Mouse (Mus musculus) forebrain, postnatal 0 days (tissue): ENCODE data around the gene Prrt3. TPM values are rescaled to one million over a fixed set of nuclear protein-coding genes. Genes with fewer than 3 reads are reported as not detected.

Experiments used
- ATAC-seq: fragments of 200-750 bp; cut with Nextera tagmentation; 2 replicates; pipeline ENCODE4 v1.8.0; 2017; ENCODE audit warnings: mild to moderate bottlenecking, moderate library complexity
- DNase-seq: peaks from one replicate; pipeline ENCODE4 v3.0.0-alpha.2; 2015
- H3K27ac ChIP-seq: fragments of 300-500 bp; sonication (generic); 2 replicates; pipeline ENCODE4 v1.5.1; 2014; ENCODE audit warnings: low read depth, mild to moderate bottlenecking, antibody characterized with exemption, low read length, moderate library complexity, mixed read lengths
- H3K27me3 ChIP-seq: fragments of 300-500 bp; sonication (generic); 2 replicates; pipeline ENCODE4 v1.6.1; 2014; ENCODE audit warnings: mild to moderate bottlenecking, low read length, mixed read lengths; ENCODE audit not compliant: insufficient read depth
- H3K36me3 ChIP-seq: fragments of 300-500 bp; sonication (generic); 2 replicates; pipeline ENCODE4 v1.6.1; 2014; ENCODE audit warnings: mild to moderate bottlenecking, moderate library complexity; ENCODE audit not compliant: insufficient read depth
- H3K4me1 ChIP-seq: fragments of 300-500 bp; sonication (generic); 2 replicates; pipeline ENCODE4 v1.6.1; 2014; ENCODE audit warnings: antibody characterized with exemption; ENCODE audit not compliant: insufficient read depth
- H3K4me2 ChIP-seq: fragments of 300-500 bp; sonication (generic); 2 replicates; pipeline ENCODE4 v1.6.1; 2014; ENCODE audit warnings: low read depth, mild to moderate bottlenecking, moderate library complexity
- H3K4me3 ChIP-seq: fragments of 300-500 bp; sonication (generic); 2 replicates; pipeline ENCODE4 v1.5.1; 2014; ENCODE audit warnings: low read depth, low read length, mixed read lengths
- H3K9ac ChIP-seq: fragments of 300-500 bp; sonication (generic); 2 replicates; pipeline ENCODE4 v1.6.1; 2014; ENCODE audit warnings: mild to moderate bottlenecking
- H3K9me3 ChIP-seq: fragments of 300-500 bp; sonication (generic); 2 replicates; pipeline ENCODE4 v1.6.1; 2016; ENCODE audit warnings: low read length
- CTCF ChIP-seq: sonication (generic); IDR thresholded peaks from 2 replicates; pipeline ENCODE4 v1.5.1; 2016; ENCODE audit warnings: antibody characterized with exemption, control low read depth, low read depth
- WGBS: fragments of 180-500 bp; shearing (Covaris S2); extraction: QIAGEN DNeasy Blood & Tissue Kit; methylation state at CpG from one replicate; pipeline ENCODE4 v1.1.7; 2014; 5-methylcytosine and 5-hydroxymethylcytosine counted together
- polyA plus RNA-seq: library from polyadenylated mRNA; unstranded; fragments of >200 nt; fragmentation: Nextera tagmentation; extraction: Ambion mirVana; gene quantifications from 2 replicates; pipeline ENCODE4 v1.2.1, GENCODE M21; 2015
- total RNA-seq: library from RNA; depleted of rRNA; stranded (reverse); fragments of >200 nt; gene quantifications from 2 replicates; pipeline ENCODE4 v1.2.3, GENCODE M21; 2014

Prrt3 gene
- total and polyA plus RNA-seq, 2 experiments from 2014 or later = 13.5 to 18.0 TPM

- H3K27me3 ChIP-seq = no peaks in the 10 kb centered on the region
- peaks cover 9% of the 10 kb centered on the region for H3K4me1 ChIP-seq
- no peak for DNase-seq
- H3K4me2 ChIP-seq = no peak overlapping the region
- H3K9me3 ChIP-seq = no peaks in the 10 kb centered on the region
- no peak overlapping the region for H3K9ac ChIP-seq
- peaks cover 51% of the 10 kb centered on the region for H3K36me3 ChIP-seq
- WGBS = 97% methylated on average over 14 of the region's 14 CpGs
- no peak for TF ChIP-seq CTCF
- H3K4me3 ChIP-seq = no peak overlapping the region
- ATAC-seq = no peak
- H3K27ac ChIP-seq = no peak overlapping the region
Measured at GRCm38 (mm10) chr6:113489410-113489809, 12.3 kb downstream of the Prrt3 start.

GRCm38 (mm10) chr6:113487125-113487576 lies 14.6 kb downstream of the Prrt3 start:
- ATAC-seq (no peak), DNase-seq (no peak)
- H3K4me1 ChIP-seq = peaks cover 19% of the 10 kb centered on the region
- no peak overlapping the region for H3K9ac ChIP-seq
- H3K4me3 ChIP-seq = no peak overlapping the region
- WGBS = 46% methylated on average over 7 of the region's 7 CpGs
- no peak for TF ChIP-seq CTCF
- no peaks in the 10 kb centered on the region for H3K9me3 ChIP-seq
- peaks cover 41% of the 10 kb centered on the region for H3K36me3 ChIP-seq
- no peak overlapping the region for H3K27ac ChIP-seq
- H3K27me3 ChIP-seq = no peaks in the 10 kb centered on the region
- no peak overlapping the region for H3K4me2 ChIP-seq

GRCm38 (mm10) chr6:113483729-113484128 lies 18.0 kb downstream of the Prrt3 start:
- peak; percentile 49 for DNase-seq
- peak; percentile 32 for TF ChIP-seq CTCF
- Histone ChIP-seq H3K27me3 (no peaks in the 10 kb centered on the region), H3K9ac (peak overlapping the region; percentile 83), H3K4me3 (peak overlapping the region; percentile 66), H3K27ac (peak overlapping the region; percentile 88), H3K4me1 (peaks cover 19% of the 10 kb centered on the region), H3K4me2 (peak overlapping the region; percentile 70), H3K36me3 (peaks cover 14% of the 10 kb centered on the region), H3K9me3 (no peaks in the 10 kb centered on the region)
- WGBS = 7% methylated on average over 10 of the region's 10 CpGs
- peak; percentile 52 for ATAC-seq

- ATAC-seq (peak; percentile 96), DNase-seq (peak; percentile 94)
- peaks cover 19% of the 10 kb centered on the region for H3K4me1 ChIP-seq
- H3K36me3 ChIP-seq = peaks cover 8% of the 10 kb centered on the region; the same call in 1 of the 2 replicates
- H3K9me3 ChIP-seq = no peaks in the 10 kb centered on the region
- H3K9ac ChIP-seq = peak within 1 kb of the TSS; percentile 83
- TF ChIP-seq CTCF = no peak
- WGBS = under 1% methylated on average over 26 of the region's 26 CpGs
- peak within 1 kb of the TSS; percentile 66 for H3K4me3 ChIP-seq
- H3K4me2 ChIP-seq = peak within 1 kb of the TSS; percentile 70
- H3K27me3 ChIP-seq = no peaks in the 10 kb centered on the region
- H3K27ac ChIP-seq = peak within 1 kb of the TSS; percentile 88
Measured at GRCm38 (mm10) chr6:113483100-113483615, 18.6 kb downstream of the Prrt3 start, which contains the start of gene Creld1. TSS of gene Creld1 (plus strand) at chr6:113483297.

- Histone ChIP-seq H3K27ac (peak overlapping the region; percentile 88), H3K4me1 (peaks cover 19% of the 10 kb centered on the region), H3K27me3 (no peaks in the 10 kb centered on the region), H3K4me3 (peak overlapping the region; percentile 66), H3K36me3 (peaks cover 7% of the 10 kb centered on the region; the same call in 1 of the 2 replicates), H3K9me3 (no peaks in the 10 kb centered on the region), H3K9ac (peak overlapping the region; percentile 83), H3K4me2 (peak overlapping the region; percentile 70)
- 5% methylated on average over 65 of the region's 65 CpGs for WGBS
- DNase-seq (peak; percentile 55), ATAC-seq (peak; percentile 62)
- peak; percentile 44 for TF ChIP-seq CTCF
Measured at GRCm38 (mm10) chr6:113482477-113483099, 19.1 kb downstream of the Prrt3 start.

- H3K4me1 ChIP-seq = peaks cover 19% of the 10 kb centered on the region
- no peak overlapping the region for H3K4me3 ChIP-seq
- 58% methylated on average over 18 of the region's 18 CpGs for WGBS
- H3K27ac ChIP-seq = no peak overlapping the region
- no peaks in the 10 kb centered on the region for H3K36me3 ChIP-seq
- no peak for DNase-seq
- no peak for TF ChIP-seq CTCF
- no peaks in the 10 kb centered on the region for H3K9me3 ChIP-seq
- no peak for ATAC-seq
- H3K27me3 ChIP-seq = no peaks in the 10 kb centered on the region
- no peak overlapping the region for H3K4me2 ChIP-seq
- no peak overlapping the region for H3K9ac ChIP-seq
Measured at GRCm38 (mm10) chr6:113480555-113481373, 21.0 kb downstream of the Prrt3 start.
